Mouse (Mus musculus): ENCODE measurements around the gene Psmb11. TPM values are rescaled to one million over a fixed set of nuclear protein-coding genes. Genes with fewer than 3 reads are reported as not detected.

Psmb11 gene
- polyA plus RNA-seq, 1 experiment from 2014 or later: not detected

DNA sequence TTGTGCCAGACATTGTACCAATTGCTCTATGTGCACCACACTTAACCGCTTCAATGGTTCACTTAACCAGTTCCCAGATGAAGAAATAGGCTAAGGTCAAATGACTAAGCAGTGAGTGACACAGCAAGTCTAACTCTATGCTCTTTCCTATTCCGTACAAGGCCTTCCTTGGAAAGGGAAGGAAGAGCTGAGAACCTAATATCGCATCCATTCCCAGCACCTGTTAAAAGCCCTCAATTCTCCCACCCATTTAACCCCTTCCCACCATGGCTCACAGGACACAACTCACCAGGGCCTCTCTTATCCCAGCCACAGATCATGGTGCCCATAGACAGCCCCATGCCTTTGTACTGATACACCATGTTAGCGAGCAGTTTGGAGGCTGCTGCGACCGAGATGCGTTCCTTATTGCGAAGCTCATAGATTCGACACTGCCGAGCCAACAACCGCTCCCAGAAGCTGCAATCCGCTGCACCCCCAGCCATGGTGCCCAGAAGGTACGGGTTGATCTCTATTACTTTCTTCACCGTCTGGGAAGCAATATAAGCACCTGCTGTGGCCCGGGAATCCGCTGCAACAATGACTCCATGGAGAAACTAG is 4.9 kb upstream of the Psmb11 start:
- WGBS (ENCODE audit: missing documents): 86% methylated on average over 15 of the region's 16 CpGs
- H3K27ac ChIP-seq: no peak overlapping the region
- peaks cover 30% of the 10 kb centered on the region for H3K79me2 ChIP-seq (ENCODE audit: inconsistent target)
- no peak overlapping the region for H3K4me3 ChIP-seq (ENCODE audit: inconsistent target)
- H3K36me3 ChIP-seq (ENCODE audit: inconsistent target): peaks cover 22% of the 10 kb centered on the region; the same call in 1 of the 2 replicates

DNA sequence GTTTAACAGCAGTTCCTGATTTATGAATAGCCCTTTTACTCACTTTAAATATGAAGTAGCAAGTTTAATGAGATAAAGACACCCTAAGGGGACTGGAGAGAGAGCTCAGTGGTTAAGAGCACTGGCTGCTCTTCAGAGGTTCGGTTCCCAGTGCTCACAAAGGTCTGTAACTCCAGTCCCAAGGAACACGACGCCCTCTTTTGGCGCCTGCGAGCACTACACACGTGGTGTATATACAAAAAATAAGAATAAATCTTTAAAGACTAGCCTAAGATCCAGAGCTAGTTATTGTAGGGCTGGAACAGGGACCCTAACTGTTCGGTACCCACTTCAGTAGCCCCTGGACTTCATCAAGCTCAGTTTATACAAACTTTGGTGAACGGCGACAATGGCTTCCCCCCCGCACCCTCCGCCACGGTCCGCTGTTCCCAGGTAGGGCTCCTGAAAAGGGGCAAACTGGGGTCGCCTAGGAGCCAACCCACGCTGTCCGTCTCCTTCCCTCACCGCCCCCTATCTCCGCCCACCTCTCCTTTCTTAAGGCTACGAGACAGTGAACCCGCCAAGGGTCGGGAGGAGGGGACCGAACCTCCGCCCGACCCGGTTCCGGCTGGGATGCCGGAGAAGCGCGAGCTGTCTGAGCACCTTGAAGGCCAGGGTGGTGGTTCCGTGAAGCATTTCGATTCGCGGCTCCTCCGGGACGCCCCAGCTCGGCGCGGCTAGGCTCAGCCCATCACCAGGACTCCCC is 3.9 kb upstream of the Psmb11 start:
- WGBS (ENCODE audit: missing documents): 5% methylated on average over 38 of the region's 38 CpGs
- peak overlapping the region; percentile 89 for H3K4me3 ChIP-seq (ENCODE audit: inconsistent target)

DNA sequence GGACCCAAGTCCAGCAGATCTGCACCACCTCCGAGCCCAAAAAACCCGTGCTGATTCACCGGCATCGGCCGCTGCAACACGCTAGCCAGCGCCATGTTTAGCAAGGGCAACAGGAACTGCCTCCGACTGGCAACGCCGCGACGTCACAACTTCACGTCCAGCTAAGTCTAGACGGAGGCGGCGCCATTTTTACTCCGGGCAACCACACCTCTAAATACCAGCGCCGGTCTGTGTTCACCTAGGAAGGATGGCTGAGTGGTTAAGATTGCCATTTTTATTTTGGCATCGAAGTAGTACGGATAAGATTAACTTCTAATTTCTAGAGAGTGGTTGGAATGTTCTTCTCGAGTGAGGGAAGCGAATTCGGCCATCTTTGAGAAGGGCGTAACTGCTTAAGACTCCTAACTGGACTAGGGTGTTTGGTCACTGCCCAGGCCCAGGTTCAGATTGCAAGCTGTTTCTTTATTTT is 3.3 kb upstream of the Psmb11 start, which contains the start of gene Psmb5:
TSS of gene Psmb5 (minus strand) at position 126 of the 469 bp plus-strand sequence.
- Histone ChIP-seq H3K79me2 (ENCODE audit: inconsistent target) (peaks cover 30% of the 10 kb centered on the region), H3K4me3 (ENCODE audit: inconsistent target) (peak within 1 kb of the TSS; percentile 89), H3K36me3 (ENCODE audit: inconsistent target) (peaks cover 17% of the 10 kb centered on the region; the same call in 1 of the 2 replicates), H3K27ac (peak within 1 kb of the TSS; percentile 75)
- WGBS (ENCODE audit: missing documents): under 1% methylated on average over 13 of the region's 25 CpGs

More for the DNA sequence above, 3.9 kb upstream of the Psmb11 start:
- Histone ChIP-seq H3K36me3 (ENCODE audit: inconsistent target) (peaks cover 22% of the 10 kb centered on the region; the same call in 1 of the 2 replicates), H3K79me2 (ENCODE audit: inconsistent target) (peaks cover 30% of the 10 kb centered on the region), H3K27ac (peak overlapping the region; percentile 75)

DNA sequence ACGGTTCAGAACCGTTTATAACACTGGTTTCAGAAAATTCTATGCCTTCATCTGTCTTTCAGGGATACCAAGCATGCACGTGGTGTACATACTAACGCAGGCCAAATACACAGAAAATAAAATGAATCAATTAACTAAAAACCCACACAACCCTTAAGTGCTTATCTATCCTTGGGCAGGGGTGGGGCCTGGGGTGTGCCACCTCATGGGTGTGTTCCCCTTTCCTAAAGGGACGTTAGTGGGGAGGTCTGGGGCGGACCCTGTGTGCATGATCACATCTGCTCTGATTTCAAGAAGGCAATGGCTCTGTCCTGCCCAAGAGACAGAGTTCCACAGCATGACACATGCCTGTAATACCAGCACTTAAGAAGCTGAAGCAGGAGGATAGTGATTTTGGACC is 2.1 kb downstream of the Psmb11 start:
- Histone ChIP-seq H3K4me3 (ENCODE audit: inconsistent target) (no peak overlapping the region), H3K36me3 (ENCODE audit: inconsistent target) (no peaks in the 10 kb centered on the region), H3K79me2 (ENCODE audit: inconsistent target) (no peaks in the 10 kb centered on the region), H3K27ac (no peak overlapping the region)
- WGBS (ENCODE audit: missing documents): 84% methylated on average over 6 of the region's 6 CpGs

DNA sequence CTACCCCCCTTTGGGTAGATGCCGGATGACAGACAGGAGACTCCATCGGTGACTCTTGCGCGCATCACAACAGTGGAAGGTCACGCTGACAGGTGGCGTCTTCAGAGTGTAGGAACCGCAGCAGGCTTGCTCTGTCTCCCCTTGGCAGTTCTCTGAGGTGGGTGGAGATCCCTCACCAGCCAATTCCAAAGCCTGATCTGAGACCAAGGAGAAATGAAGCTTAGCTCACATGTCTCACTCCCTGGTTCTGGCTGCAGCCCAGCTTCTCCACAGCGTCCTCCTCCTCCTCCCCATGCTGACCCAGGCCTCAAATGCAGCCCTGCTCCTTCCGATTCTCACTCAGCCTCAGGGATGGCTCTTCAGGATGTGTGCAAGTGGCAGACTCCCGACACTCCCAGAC is 3.7 kb downstream of the Psmb11 start:
- 94% methylated on average over 9 of the region's 10 CpGs for WGBS (ENCODE audit: missing documents)
- H3K4me3 ChIP-seq (ENCODE audit: inconsistent target): no peak overlapping the region
- H3K79me2 ChIP-seq (ENCODE audit: inconsistent target): no peaks in the 10 kb centered on the region
- no peak overlapping the region for H3K27ac ChIP-seq
- H3K36me3 ChIP-seq (ENCODE audit: inconsistent target): no peaks in the 10 kb centered on the region

DNA sequence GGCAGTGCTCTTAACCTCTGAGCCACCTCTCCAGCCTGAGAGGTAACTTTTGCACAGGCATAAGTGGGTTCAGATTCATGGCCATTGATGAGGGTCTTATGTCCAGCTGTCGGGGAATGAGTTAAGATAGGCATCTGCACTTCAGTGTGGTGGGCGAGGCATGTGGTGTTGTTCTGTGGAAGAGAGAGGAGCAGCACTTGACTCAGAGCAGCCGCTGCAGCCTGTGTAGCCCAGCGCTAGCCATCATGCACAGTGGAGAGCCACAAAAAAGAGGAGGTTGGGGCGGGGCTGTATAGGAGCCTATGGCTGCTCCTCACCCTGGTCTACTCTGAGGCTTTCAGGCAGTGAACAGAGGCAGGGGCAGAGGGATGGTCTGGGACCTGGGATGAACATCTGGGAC is 6.9 kb downstream of the Psmb11 start:
- Histone ChIP-seq H3K79me2 (ENCODE audit: inconsistent target) (no peaks in the 10 kb centered on the region), H3K36me3 (ENCODE audit: inconsistent target) (no peaks in the 10 kb centered on the region), H3K27ac (no peak overlapping the region), H3K4me3 (ENCODE audit: inconsistent target) (no peak overlapping the region)
- WGBS (ENCODE audit: missing documents): 97% methylated on average over 5 of the region's 5 CpGs

DNA sequence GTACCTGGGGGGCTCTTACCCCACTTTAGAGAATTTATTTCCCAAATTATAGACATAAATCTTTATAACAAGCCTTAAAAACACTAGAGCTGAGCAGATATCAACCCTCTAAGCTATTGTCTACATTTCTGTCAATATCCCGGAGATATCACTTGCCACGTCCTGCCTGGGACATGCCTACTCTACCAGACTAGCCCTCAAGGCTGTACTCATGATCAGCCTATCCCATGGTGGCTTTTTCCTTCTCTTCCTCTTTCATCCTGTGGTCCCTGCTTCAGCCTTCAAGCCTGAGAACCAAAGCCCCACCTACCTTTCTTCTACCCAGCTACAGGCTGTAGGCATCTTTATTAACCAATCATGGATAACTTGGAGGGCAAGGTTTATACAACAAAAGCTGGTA is 8.6 kb downstream of the Psmb11 start:
- Histone ChIP-seq H3K79me2 (ENCODE audit: inconsistent target) (no peaks in the 10 kb centered on the region), H3K4me3 (ENCODE audit: inconsistent target) (no peak overlapping the region), H3K36me3 (ENCODE audit: inconsistent target) (no peaks in the 10 kb centered on the region), H3K27ac (no peak overlapping the region)
- WGBS (ENCODE audit: missing documents): 76% methylated on average over 2 of the region's 2 CpGs

DNA sequence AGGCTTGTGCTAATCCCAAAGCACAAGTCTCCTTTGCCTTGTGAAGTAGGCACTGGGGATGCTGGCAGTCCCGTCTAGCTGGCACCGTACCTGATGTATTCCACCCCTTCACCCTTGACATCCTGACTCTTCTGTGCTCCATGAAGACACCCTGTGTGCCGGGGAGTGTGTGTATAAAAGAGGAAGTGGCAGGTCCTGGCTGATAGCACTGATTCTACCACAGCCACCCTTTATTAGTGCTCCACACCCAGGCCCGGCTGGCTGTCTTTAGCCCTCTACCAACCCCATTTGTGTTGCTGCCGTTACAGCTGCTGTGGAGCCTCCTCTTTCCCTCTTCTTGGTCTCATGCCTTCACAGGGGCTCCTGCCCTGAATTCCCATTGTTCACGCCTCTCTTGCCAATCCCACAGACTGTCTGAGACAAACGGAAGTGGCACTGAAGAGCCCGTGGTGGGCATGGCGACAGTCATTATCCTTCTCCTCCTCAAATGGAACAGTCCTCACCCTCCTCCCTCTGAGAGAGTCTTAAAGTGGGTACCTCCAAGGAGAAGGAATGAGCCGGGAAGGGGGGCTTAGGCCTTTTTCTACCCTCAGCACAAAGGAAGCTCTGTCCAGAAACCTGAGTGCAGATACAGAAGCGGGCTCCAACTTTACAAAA is 9.5 kb downstream of the Psmb11 start:
- Histone ChIP-seq H3K79me2 (ENCODE audit: inconsistent target) (no peaks in the 10 kb centered on the region), H3K36me3 (ENCODE audit: inconsistent target) (no peaks in the 10 kb centered on the region), H3K27ac (no peak overlapping the region), H3K4me3 (ENCODE audit: inconsistent target) (no peak overlapping the region)
- WGBS (ENCODE audit: missing documents): 63% methylated on average over 11 of the region's 11 CpGs

DNA sequence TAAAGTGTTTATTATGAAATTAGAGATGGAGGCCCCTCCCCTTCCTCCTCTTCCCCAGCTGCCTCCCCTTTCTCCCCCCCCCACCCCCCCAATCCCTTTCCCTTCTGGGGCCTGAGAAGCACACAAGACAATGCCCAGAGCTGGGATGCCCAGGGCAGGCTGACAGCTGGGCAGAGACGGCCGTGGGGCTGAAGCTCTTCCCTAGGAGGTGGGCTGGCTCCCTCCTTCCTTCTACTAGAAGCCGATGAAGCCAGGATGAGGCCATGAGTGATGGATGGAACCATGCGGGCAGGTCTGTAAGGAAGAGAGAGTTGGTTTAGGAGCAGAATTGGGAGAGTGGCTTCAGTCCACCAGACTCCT is 10.0 kb downstream of the Psmb11 start:
- WGBS (ENCODE audit: missing documents): 93% methylated on average over 4 of the region's 4 CpGs
- no peaks in the 10 kb centered on the region for H3K79me2 ChIP-seq (ENCODE audit: inconsistent target)
- H3K4me3 ChIP-seq (ENCODE audit: inconsistent target): no peak overlapping the region
- no peaks in the 10 kb centered on the region for H3K36me3 ChIP-seq (ENCODE audit: inconsistent target)
- no peak overlapping the region for H3K27ac ChIP-seq

DNA sequence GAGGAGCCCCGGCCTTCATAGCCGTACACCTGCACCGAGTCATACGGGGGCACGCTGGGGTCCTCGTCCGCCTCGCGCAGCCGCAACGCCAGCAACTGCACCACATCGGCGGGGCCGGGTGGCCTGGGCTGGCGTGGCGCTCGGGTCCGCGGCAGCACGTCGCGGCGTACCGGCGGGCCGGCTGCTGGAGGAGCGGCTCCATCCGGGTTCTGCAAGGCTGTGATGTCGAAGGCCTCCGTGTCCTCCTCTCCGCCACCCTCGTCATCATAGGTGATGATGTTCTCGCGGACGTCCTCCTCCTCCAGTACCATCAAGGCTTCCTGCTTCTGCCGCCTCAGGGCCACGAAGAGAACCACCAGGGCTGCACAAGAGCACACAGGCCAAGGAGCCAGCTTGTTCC is 11.0 kb downstream of the Psmb11 start:
- no peak overlapping the region for H3K4me3 ChIP-seq (ENCODE audit: inconsistent target)
- H3K27ac ChIP-seq: no peak overlapping the region
- no peaks in the 10 kb centered on the region for H3K79me2 ChIP-seq (ENCODE audit: inconsistent target)
- 96% methylated on average over 36 of the region's 37 CpGs for WGBS (ENCODE audit: missing documents)
- H3K36me3 ChIP-seq (ENCODE audit: inconsistent target): no peaks in the 10 kb centered on the region

DNA sequence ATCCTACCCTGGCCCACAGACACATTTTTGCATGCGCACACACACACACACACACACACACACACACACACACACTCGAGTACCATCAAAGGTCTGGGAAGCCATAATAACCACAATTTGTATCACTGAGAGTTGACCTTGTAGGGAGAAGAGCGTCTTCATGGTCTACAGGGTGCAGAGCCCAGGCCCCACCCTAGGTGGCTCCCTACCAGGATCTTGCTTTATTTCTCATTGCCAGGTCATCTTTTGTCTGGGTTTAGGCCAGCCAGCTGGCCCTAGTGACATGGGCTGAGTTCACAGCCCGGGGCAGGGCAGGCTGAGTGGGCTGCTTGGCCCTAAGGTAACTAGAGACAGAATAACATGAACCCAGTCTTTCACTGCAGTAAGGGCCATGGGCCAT is 12.9 kb downstream of the Psmb11 start:
- H3K27ac ChIP-seq: no peak overlapping the region
- WGBS (ENCODE audit: missing documents): 77% methylated on average over 4 of the region's 4 CpGs

DNA sequence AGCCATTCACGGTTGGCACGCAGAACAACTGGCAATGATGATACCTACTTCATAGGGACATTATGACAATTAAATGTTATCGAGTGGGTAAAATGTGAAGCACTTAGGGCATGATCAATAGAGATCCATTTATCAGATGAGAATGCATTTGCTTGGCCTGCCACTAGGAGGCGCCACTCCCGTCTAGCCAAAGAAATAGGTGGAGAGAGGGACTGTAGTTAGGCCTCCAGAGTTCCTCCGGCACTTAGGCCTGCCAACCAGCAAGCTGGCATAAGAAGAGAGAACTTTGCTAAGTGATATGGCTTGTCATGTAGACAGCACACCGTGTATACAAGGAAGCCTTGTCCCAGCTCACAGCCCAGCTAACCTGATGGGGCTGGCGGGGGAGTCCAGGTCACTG is 15.7 kb downstream of the Psmb11 start:
- 61% methylated on average over 8 of the region's 8 CpGs for WGBS (ENCODE audit: missing documents)
- no peaks in the 10 kb centered on the region for H3K79me2 ChIP-seq (ENCODE audit: inconsistent target)
- H3K27ac ChIP-seq: no peak overlapping the region
- no peak overlapping the region for H3K4me3 ChIP-seq (ENCODE audit: inconsistent target)
- no peaks in the 10 kb centered on the region for H3K36me3 ChIP-seq (ENCODE audit: inconsistent target)

More for the DNA sequence above, 12.9 kb downstream of the Psmb11 start:
- no peak overlapping the region for H3K4me3 ChIP-seq (ENCODE audit: inconsistent target)
- no peaks in the 10 kb centered on the region for H3K79me2 ChIP-seq (ENCODE audit: inconsistent target)
- H3K36me3 ChIP-seq (ENCODE audit: inconsistent target): no peaks in the 10 kb centered on the region

DNA sequence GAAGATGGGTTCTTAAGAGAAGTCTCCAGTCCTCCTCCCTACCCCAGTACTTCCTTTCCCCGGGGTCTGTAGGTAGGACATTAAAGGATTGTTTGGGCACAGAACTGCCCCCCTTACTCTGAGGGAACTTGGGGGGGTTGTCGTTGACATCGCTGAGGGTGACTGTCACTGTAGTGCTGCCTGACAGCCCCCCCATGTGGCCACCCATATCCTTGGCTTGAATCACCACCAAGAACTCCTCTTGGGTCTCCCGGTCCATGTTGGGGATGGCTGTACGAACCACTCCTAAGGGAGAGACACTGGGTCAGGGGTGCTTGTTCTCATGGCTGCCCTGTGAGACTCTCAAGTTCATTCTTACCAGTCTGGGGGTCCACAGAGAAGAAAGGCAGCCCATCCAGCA is 17.0 kb downstream of the Psmb11 start:
- peaks cover 8% of the 10 kb centered on the region; the same call in 1 of the 2 replicates for H3K36me3 ChIP-seq (ENCODE audit: inconsistent target)
- no peaks in the 10 kb centered on the region for H3K79me2 ChIP-seq (ENCODE audit: inconsistent target)
- WGBS (ENCODE audit: missing documents): 71% methylated on average over 5 of the region's 5 CpGs
- H3K27ac ChIP-seq: no peak overlapping the region
- no peak overlapping the region for H3K4me3 ChIP-seq (ENCODE audit: inconsistent target)

DNA sequence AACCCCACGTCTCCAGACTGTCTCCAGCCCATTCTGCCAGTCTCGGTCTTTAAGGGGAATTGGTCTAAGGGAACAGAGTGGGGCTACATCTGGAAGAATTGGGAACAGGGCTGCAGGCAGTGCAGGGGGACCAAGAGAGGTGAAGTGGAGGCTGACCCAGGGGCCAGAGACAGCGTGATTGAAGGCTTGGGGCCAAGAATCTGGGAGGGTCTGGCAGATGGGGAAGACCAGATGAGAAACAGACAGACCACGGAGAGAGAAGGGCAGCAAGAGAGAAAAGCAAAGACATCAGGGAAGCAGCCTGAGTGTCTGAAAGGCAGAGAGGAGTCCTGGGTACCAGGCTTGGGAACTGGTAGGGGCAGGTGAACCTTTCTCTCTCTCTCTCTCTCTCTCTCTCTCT is 18.9 kb downstream of the Psmb11 start:
- no peaks in the 10 kb centered on the region for H3K79me2 ChIP-seq (ENCODE audit: inconsistent target)
- 89% methylated on average over 4 of the region's 4 CpGs for WGBS (ENCODE audit: missing documents)
- no peak overlapping the region for H3K27ac ChIP-seq
- no peak overlapping the region for H3K4me3 ChIP-seq (ENCODE audit: inconsistent target)
- H3K36me3 ChIP-seq (ENCODE audit: inconsistent target): peaks cover 25% of the 10 kb centered on the region; the same call in 1 of the 2 replicates

DNA sequence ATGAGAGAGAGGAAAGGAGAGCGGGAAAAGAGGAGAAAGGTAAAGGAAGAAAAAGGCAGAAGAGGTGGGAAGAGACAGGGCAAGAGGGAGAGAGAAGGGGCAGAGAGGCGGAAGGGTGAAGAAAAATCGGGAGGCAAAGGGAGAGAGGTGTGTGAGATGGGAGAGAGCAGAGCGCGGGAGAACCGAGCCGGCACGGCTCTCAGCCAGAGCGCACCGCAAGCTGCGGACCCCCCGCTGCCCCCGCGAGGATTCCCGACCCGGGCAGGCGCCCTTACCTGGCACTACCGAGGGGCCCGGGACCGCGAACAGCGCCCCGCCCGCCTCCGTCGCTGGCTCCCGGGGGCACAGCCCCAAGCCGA is 19.7 kb downstream of the Psmb11 start, which contains the start of gene Gm17606:
TSS of gene Gm17606 (plus strand) at position 7 of the 359 bp plus-strand sequence.
- Histone ChIP-seq H3K79me2 (ENCODE audit: inconsistent target) (no peaks in the 10 kb centered on the region), H3K27ac (no peak within 1 kb of the TSS), H3K4me3 (ENCODE audit: inconsistent target) (peak within 1 kb of the TSS; percentile 21), H3K36me3 (ENCODE audit: inconsistent target) (peaks cover 33% of the 10 kb centered on the region)
- 4% methylated on average over 28 of the region's 28 CpGs for WGBS (ENCODE audit: missing documents)

Measured in macrophage (primary cell).